In the genomic region with DNA sequence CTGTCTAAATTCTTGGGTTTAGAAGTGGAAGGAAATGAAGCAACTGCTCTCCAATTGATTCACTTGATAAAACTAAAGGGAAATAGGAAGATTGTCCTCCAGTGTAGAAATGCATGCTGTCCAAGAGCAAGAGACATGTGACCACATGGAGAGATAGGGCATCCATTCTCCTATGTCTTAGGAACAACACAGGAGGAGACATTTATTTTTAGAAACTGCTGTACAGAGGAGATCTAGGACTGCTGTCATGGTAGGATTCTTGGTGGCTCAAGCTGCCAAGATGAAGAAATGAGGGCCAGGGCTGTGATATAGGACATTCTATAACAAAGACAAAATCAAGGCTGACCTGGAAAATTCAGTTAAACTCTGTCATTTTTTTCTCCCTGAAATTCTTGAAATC, we compare ENCODE assay signal across 22 mouse cellular contexts.
DNase-seq lines count a peak whose midpoint lies in the region; ATAC-seq and TF ChIP-seq lines count a peak whose summit lies in the region.
"Had no signal": no experiment of that assay in that cellular context is flagged by ENCODE, and none has a peak within 500 bp of the region (broad histone marks: within the 10 kb centered on the region; RNA-seq: fewer than 3 reads in every experiment).

No protein-coding gene starts in this region.

- no peaks in the 10 kb centered on the region for H3K79me2 ChIP-seq in MEL (ENCODE audit: control insufficient read depth, insufficient read depth, low read length, poor library complexity)

- TF ChIP-seq POLR2A in MEL (IDR thresholded peaks at IDR 0.05; ENCODE audit: control insufficient read depth in 1 of 2, insufficient read depth in 1 of 2, low read depth in 1 of 2, low read length in 2 of 2, poor library complexity in 1 of 2): no peak
- TF ChIP-seq POLR2A in cerebellum, adult 2 months (IDR thresholded peaks at IDR 0.05; ENCODE audit: borderline replicate concordance, insufficient read depth, low read length): no peak

- 0 out of 2 replicates have a peak, but pooled peaks have one; percentile 31 for ATAC-seq in frontal cortex, adult (ENCODE audit: low TSS enrichment)
- no peak for ATAC-seq in forebrain, embryonic 12.5 days (ENCODE audit: low FRiP score)
- ATAC-seq: CD4-positive, CD25-positive, alpha-beta regulatory T cell, adult 4 months; forebrain, embryonic 15.5 days; intestine, embryonic 15.5 days had no signal

- no peak overlapping the region for H3K4me2 ChIP-seq in forebrain, embryonic 12.5 days
- H3K4me2 ChIP-seq: embryonic facial prominence, embryonic 15.5 days; forebrain, embryonic 15.5 days; heart, embryonic 12.5 days; hindbrain, embryonic 14.5 days; intestine, embryonic 15.5 days had no signal

- TF ChIP-seq EP300 in MEL (IDR thresholded peaks at IDR 0.05; ENCODE audit: low read depth in 1 of 2, low read length in 2 of 2): no peak

- DNase-seq in frontal cortex, postnatal 14 days (ENCODE audit: low spot score in 2 of 2): no peak
- DNase-seq in MEL (ENCODE audit: low read depth, low spot score): no peak
- peak; percentile 30 to 67 for DNase-seq in cerebellum, adult 2 months
- peak; percentile 17 to 65 for DNase-seq in cerebellum, postnatal 14 days
- DNase-seq in layer of hippocampus, adult 9-11 months: no peak
- DNase-seq: adrenal gland, postnatal 10 days; B cell, adult 2 months; embryo, embryonic 11 days; gastrocnemius, postnatal 14 days; kidney, adult 18-20 months had no signal

- no peaks in the 10 kb centered on the region for H3K4me1 ChIP-seq in MEL (ENCODE audit: control insufficient read depth in 1 of 2, insufficient read depth in 2 of 2, low read length in 2 of 2)
- H3K4me1 ChIP-seq in cerebellum, adult 2 months (ENCODE audit: control insufficient read depth, insufficient read depth, low read length): peaks cover 16% of the 10 kb centered on the region; the same call in 1 of the 2 replicates
- H3K4me1 ChIP-seq in forebrain, embryonic 12.5 days: no peaks in the 10 kb centered on the region
- H3K4me1 ChIP-seq: embryonic facial prominence, embryonic 15.5 days; forebrain, embryonic 10.5 days; forebrain, embryonic 15.5 days; heart, embryonic 12.5 days; hindbrain, embryonic 10.5 days; intestine, embryonic 15.5 days had no signal

- H3K9me3 ChIP-seq in MEL (replicated peaks; ENCODE audit: insufficient read depth, low read length): no peaks in the 10 kb centered on the region
- H3K9me3 ChIP-seq in forebrain, embryonic 12.5 days: no peaks in the 10 kb centered on the region
- H3K9me3 ChIP-seq: embryonic facial prominence, embryonic 15.5 days; forebrain, embryonic 10.5 days; forebrain, embryonic 15.5 days; G1E; heart, embryonic 12.5 days; hindbrain, embryonic 10.5 days; intestine, embryonic 15.5 days had no signal

- TF ChIP-seq RAD21 in MEL (IDR thresholded peaks at IDR 0.05; ENCODE audit: low read depth, low read length): no peak

- no peaks in the 10 kb centered on the region for H3K36me3 ChIP-seq in MEL (ENCODE audit: control insufficient read depth in 1 of 2, insufficient read depth in 2 of 2, low read length in 2 of 2)
- no peaks in the 10 kb centered on the region for H3K36me3 ChIP-seq in forebrain, embryonic 12.5 days (replicated peaks)
- H3K36me3 ChIP-seq: embryonic facial prominence, embryonic 15.5 days; forebrain, embryonic 10.5 days; forebrain, embryonic 15.5 days; G1E; heart, embryonic 12.5 days; hindbrain, embryonic 10.5 days; intestine, embryonic 15.5 days had no signal

- H3K27me3 ChIP-seq in MEL (ENCODE audit: control insufficient read depth in 1 of 2, insufficient read depth in 2 of 2, low read length in 2 of 2): no peaks in the 10 kb centered on the region
- H3K27me3 ChIP-seq in cerebellum, adult 2 months (ENCODE audit: control insufficient read depth, insufficient read depth, low read length): no peaks in the 10 kb centered on the region
- no peaks in the 10 kb centered on the region for H3K27me3 ChIP-seq in forebrain, embryonic 12.5 days
- H3K27me3 ChIP-seq: embryonic facial prominence, embryonic 15.5 days; forebrain, embryonic 15.5 days; heart, embryonic 12.5 days; intestine, embryonic 15.5 days had no signal

- no peak overlapping the region for H3K4me3 ChIP-seq in MEL (ENCODE audit: control insufficient read depth in 1 of 2, insufficient read depth in 1 of 2, low read depth in 2 of 2, low read length in 2 of 2)
- H3K4me3 ChIP-seq in cerebellum, adult 2 months (replicated peaks; ENCODE audit: insufficient read depth, low read depth, low read length): no peak overlapping the region
- H3K4me3 ChIP-seq in forebrain, embryonic 12.5 days (replicated peaks): no peak overlapping the region
- H3K4me3 ChIP-seq: embryonic facial prominence, embryonic 15.5 days; erythroblast, embryonic 14.5 days; forebrain, embryonic 10.5 days; forebrain, embryonic 15.5 days; heart, embryonic 12.5 days; hindbrain, embryonic 10.5 days; intestine, embryonic 15.5 days had no signal

- no peak for TF ChIP-seq CTCF in MEL (IDR thresholded peaks at IDR 0.05 in 2 of 3, conservative IDR thresholded peaks at IDR 0.05 in 1 of 3; ENCODE audit: control insufficient read depth in 1 of 3, insufficient read depth in 1 of 3, low read depth in 2 of 3, low read length in 3 of 3, poor library complexity in 1 of 3, severe bottlenecking in 1 of 3)
- no peak for TF ChIP-seq CTCF in cerebellum, adult 2 months (IDR thresholded peaks at IDR 0.05; ENCODE audit: borderline replicate concordance, insufficient read depth, low read depth, low read length)

- H3K9ac ChIP-seq in MEL (ENCODE audit: control insufficient read depth, low read depth, low read length, poor library complexity, severe bottlenecking): no peak overlapping the region
- no peak overlapping the region for H3K9ac ChIP-seq in forebrain, embryonic 12.5 days
- H3K9ac ChIP-seq: embryonic facial prominence, embryonic 15.5 days; forebrain, embryonic 15.5 days; heart, embryonic 12.5 days; hindbrain, embryonic 14.5 days; intestine, embryonic 15.5 days had no signal

- no peak overlapping the region for H3K27ac ChIP-seq in MEL (ENCODE audit: control insufficient read depth, low read depth, low read length)
- peak overlapping the region; percentile 80; the same call in 1 of the 2 replicates for H3K27ac ChIP-seq in cerebellum, adult 2 months (ENCODE audit: insufficient read depth, low read length)
- H3K27ac ChIP-seq in forebrain, embryonic 12.5 days: no peak overlapping the region
- H3K27ac ChIP-seq: embryonic facial prominence, embryonic 15.5 days; forebrain, embryonic 10.5 days; forebrain, embryonic 15.5 days; hindbrain, embryonic 10.5 days; hindbrain, embryonic 14.5 days; intestine, embryonic 15.5 days had no signal

TF ChIP-seq in MEL, 35 proteins besides CTCF, POLR2A, EP300 and RAD21:
- no peak for TF ChIP-seq POLR2AphosphoS2 (IDR thresholded peaks at IDR 0.05; ENCODE audit: low read length)
- TF ChIP-seq USF1 (IDR thresholded peaks at IDR 0.05; ENCODE audit: low read depth, low read length): peak; percentile 39; the same call in 1 of the 2 replicates
TF ChIP-seq in MEL: peak in this region for 1.

Comparison
In these comparisons a context has a peak if more than half of its experiments do, and no peak if none do; other contexts are left out.
1. DNase-seq: peak in cerebellum, adult 2 months (2 of 2) and cerebellum, postnatal 14 days (2 of 2); none in frontal cortex, postnatal 14 days (0 of 2), MEL (single experiment) and layer of hippocampus, adult 9-11 months (single experiment).